Mouse (Mus musculus): Measurements from ENCODE around the gene Raver2.

GRCm38 (mm10) chr4:101121002-101121401, 52.2 kb downstream of the Raver2 start:
- TF ChIP-seq EP300 (optimal IDR thresholded peaks at IDR 0.05): no peak
- no peak for TF ChIP-seq CTCF (IDR thresholded peaks at IDR 0.05; ENCODE audit: low read depth)

Data from stomach, postnatal 0 days (tissue).